Mouse (Mus musculus) kidney, embryonic 15.5 days (tissue): ENCODE results near the gene Fndc7. TPM values are rescaled to one million over a fixed set of nuclear protein-coding genes. Genes with fewer than 3 reads are reported as not detected.
"Not testable (repeated sequence)": the region's sequence is repeated elsewhere in the genome, so short reads cannot be mapped to it uniquely, and the experiment has no call there.

Experiments
- ATAC-seq: fragments of 200-750 bp; cut with Nextera tagmentation; replicated peaks from 2 replicates; pipeline ENCODE4 v1.8.0; 2017; ENCODE audit warnings: moderate TSS enrichment; ENCODE audit not compliant: low FRiP score
- H3K27ac ChIP-seq: fragments of 300-500 bp; sonication (generic); 2 replicates; pipeline ENCODE4 v1.5.1; 2015; ENCODE audit warnings: mild to moderate bottlenecking, inconsistent platforms
- H3K27me3 ChIP-seq: fragments of 300-500 bp; sonication (generic); 2 replicates; pipeline ENCODE4 v1.6.1; 2015; ENCODE audit warnings: inconsistent platforms
- H3K36me3 ChIP-seq: fragments of 300-500 bp; sonication (generic); 2 replicates; pipeline ENCODE4 v1.6.1; 2015; ENCODE audit warnings: inconsistent platforms
- H3K4me1 ChIP-seq: fragments of 300-500 bp; sonication (generic); 2 replicates; pipeline ENCODE4 v1.6.1; 2015; ENCODE audit warnings: inconsistent platforms
- H3K4me2 ChIP-seq: fragments of 300-500 bp; sonication (generic); 2 replicates; pipeline ENCODE4 v1.6.1; 2015; ENCODE audit warnings: moderate library complexity, mild to moderate bottlenecking, inconsistent platforms
- H3K4me3 ChIP-seq: fragments of 300-500 bp; sonication (generic); replicated peaks from 2 replicates; pipeline ENCODE4 v1.5.1; 2015; ENCODE audit warnings: mild to moderate bottlenecking, inconsistent platforms
- H3K9ac ChIP-seq: fragments of 300-500 bp; sonication (generic); 2 replicates; pipeline ENCODE4 v1.6.1; 2015; ENCODE audit warnings: mild to moderate bottlenecking, inconsistent platforms
- H3K9me3 ChIP-seq: fragments of 300-500 bp; sonication (generic); replicated peaks from 2 replicates; pipeline ENCODE4 v1.6.1; 2016; ENCODE audit warnings: inconsistent platforms
- WGBS: fragments of 180-500 bp; shearing (Covaris S2); methylation state at CpG from one replicate; pipeline ENCODE4 v1.1.7; 2015; ENCODE audit warnings: mixed read lengths; 5-methylcytosine and 5-hydroxymethylcytosine counted together
- polyA plus RNA-seq: library from polyadenylated mRNA; unstranded; fragments of >200 nt; fragmentation: Nextera tagmentation; extraction: Ambion mirVana; gene quantifications from 2 replicates; pipeline ENCODE4 v1.2.1, GENCODE M21; 2015

The Fndc7 gene
- polyA plus RNA-seq, 1 experiment from 2014 or later = not detected

DNA sequence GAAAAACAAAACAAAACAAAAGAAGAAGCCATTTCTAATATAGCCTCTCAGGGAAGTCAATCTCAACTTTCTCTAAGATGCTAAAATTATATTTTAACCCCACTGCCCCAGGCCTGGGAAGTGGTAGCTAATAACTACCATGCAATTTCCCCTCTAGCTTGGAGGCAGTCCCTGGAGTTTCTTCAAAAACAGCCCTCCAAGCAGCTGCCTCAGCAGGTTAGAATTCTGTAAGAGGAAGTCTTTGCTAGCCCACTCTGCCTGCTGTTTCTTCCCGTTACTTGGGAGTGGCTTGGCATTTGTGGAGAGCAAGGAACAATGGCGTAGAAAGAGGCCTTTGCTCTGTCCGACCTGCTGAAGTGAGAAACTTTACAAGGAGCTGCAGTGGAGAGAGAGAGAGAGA, 24.7 kb downstream of the Fndc7 start:
- Histone ChIP-seq H3K4me2 (no peak overlapping the region), H3K9me3 (no peaks in the 10 kb centered on the region), H3K27me3 (no peaks in the 10 kb centered on the region), H3K36me3 (no peaks in the 10 kb centered on the region), H3K4me3 (no peak overlapping the region), H3K9ac (no peak overlapping the region), H3K27ac (no peak overlapping the region), H3K4me1 (no peaks in the 10 kb centered on the region)
- no peak for ATAC-seq
- WGBS = 53% methylated on average over 3 of the region's 3 CpGs

DNA sequence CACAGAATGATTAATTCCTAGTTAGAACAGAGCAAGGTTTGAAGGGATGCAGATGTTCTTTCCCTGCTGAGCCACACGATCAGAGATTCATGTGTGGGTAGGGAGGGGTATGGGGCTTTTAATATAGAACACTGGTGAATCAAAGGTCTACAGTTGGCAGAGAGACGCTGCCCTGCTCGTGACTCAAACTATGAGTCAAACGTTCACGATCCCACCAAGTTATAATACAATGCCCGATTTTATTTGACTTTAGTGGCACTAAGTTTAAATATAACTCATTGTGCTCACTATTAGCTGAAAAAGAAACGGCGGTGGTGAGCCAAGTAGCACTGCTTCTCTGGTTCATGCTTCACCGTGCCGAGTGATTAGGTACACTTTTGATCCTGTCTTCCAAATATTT, 26.7 kb downstream of the Fndc7 start:
- no peak overlapping the region for H3K4me3 ChIP-seq
- H3K36me3 ChIP-seq = no peaks in the 10 kb centered on the region
- no peak overlapping the region for H3K4me2 ChIP-seq
- no peak for ATAC-seq
- 0 out of 2 replicates have a peak, but pooled peaks cover 4% of the 10 kb centered on the region for H3K4me1 ChIP-seq
- no peaks in the 10 kb centered on the region for H3K9me3 ChIP-seq
- H3K9ac ChIP-seq = no peak overlapping the region
- WGBS = 86% methylated on average over 10 of the region's 10 CpGs
- no peak overlapping the region for H3K27ac ChIP-seq
- H3K27me3 ChIP-seq = no peaks in the 10 kb centered on the region

- H3K27ac ChIP-seq, H3K9ac ChIP-seq, ATAC-seq, H3K36me3 ChIP-seq, H3K4me3 ChIP-seq, H3K9me3 ChIP-seq, H3K27me3 ChIP-seq, H3K4me1 ChIP-seq, H3K4me2 ChIP-seq: not testable (repeated sequence)
- WGBS = 89% methylated on average over 4 of the region's 4 CpGs
Observed at GRCm38 (mm10) chr3:108862282-108862681, 27.5 kb downstream of the Fndc7 start.

- 74% methylated on average over 2 of the region's 2 CpGs for WGBS
- no peak for ATAC-seq
Observed at GRCm38 (mm10) chr3:108860786-108861185, 29.0 kb downstream of the Fndc7 start.

GRCm38 (mm10) chr3:108858231-108858770, 31.5 kb downstream of the Fndc7 start:
- H3K4me3 ChIP-seq = no peak overlapping the region
- 32% methylated on average over 7 of the region's 7 CpGs for WGBS
- no peak for ATAC-seq
- H3K9me3 ChIP-seq = no peaks in the 10 kb centered on the region
- no peaks in the 10 kb centered on the region for H3K36me3 ChIP-seq
- H3K27ac ChIP-seq = peak overlapping the region; percentile 58; the same call in 1 of the 2 replicates
- H3K4me1 ChIP-seq = peaks cover 15% of the 10 kb centered on the region; the same call in 1 of the 2 replicates
- no peaks in the 10 kb centered on the region for H3K27me3 ChIP-seq
- H3K4me2 ChIP-seq = no peak overlapping the region
- H3K9ac ChIP-seq = no peak overlapping the region

More at GRCm38 (mm10) chr3:108860786-108861185, 29.0 kb downstream of the Fndc7 start:
- Histone ChIP-seq H3K4me3 (no peak overlapping the region), H3K4me1 (peaks cover 12% of the 10 kb centered on the region; the same call in 1 of the 2 replicates), H3K27me3 (no peaks in the 10 kb centered on the region), H3K36me3 (no peaks in the 10 kb centered on the region), H3K9me3 (no peaks in the 10 kb centered on the region), H3K27ac (no peak overlapping the region), H3K9ac (no peak overlapping the region), H3K4me2 (no peak overlapping the region)

DNA sequence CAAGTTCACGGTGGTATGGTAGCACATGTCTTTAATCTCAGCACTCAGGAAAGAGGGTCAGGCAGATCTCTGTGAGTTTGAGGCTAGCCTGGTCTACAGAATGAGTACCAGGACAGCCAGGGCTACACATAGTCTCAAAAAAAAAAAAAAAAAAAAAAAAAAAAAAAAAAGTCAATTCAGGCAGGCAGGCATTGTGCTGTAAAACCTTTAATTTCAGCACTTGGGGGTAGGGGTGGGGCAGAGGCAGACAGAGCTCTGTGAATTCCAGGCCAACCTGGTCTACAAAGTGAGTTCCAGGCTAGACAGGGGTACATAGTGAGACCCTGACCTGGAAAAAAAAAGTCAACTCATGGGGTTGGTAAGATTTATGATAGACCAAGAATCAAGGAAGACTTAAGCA, 32.1 kb downstream of the Fndc7 start:
- WGBS = 76% methylated on average over 1 of the region's 1 CpGs
- Histone ChIP-seq H3K9me3 (no peaks in the 10 kb centered on the region), H3K36me3 (no peaks in the 10 kb centered on the region), H3K4me2 (no peak overlapping the region), H3K4me1 (peaks cover 15% of the 10 kb centered on the region; the same call in 1 of the 2 replicates), H3K9ac (no peak overlapping the region), H3K27me3 (no peaks in the 10 kb centered on the region), H3K4me3 (no peak overlapping the region), H3K27ac (no peak overlapping the region)
- ATAC-seq = no peak

DNA sequence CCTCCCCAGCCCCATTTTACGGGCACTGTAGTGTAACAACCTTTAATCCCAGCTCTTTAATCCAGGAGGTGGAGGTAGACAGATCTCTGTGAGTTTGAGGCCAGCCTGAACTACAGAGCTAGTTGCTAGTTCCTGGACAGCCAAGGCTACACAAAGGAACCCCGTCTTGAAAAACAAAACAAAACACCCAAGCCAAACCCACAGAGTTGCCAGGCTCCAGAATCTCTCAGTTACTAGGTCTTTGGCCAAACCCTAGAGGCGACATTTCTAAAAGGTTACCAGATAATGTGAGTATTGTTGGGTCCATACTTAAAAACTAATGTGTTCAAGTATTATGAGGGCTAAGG, 32.7 kb downstream of the Fndc7 start:
- peaks cover 15% of the 10 kb centered on the region; the same call in 1 of the 2 replicates for H3K4me1 ChIP-seq
- no peak overlapping the region for H3K4me3 ChIP-seq
- H3K27ac ChIP-seq = no peak overlapping the region
- H3K9me3 ChIP-seq = no peaks in the 10 kb centered on the region
- WGBS = 42% methylated on average over 3 of the region's 3 CpGs
- no peak overlapping the region for H3K9ac ChIP-seq
- no peak overlapping the region for H3K4me2 ChIP-seq
- H3K36me3 ChIP-seq = no peaks in the 10 kb centered on the region
- no peak for ATAC-seq
- H3K27me3 ChIP-seq = no peaks in the 10 kb centered on the region

GRCm38 (mm10) chr3:108856386-108857123, 33.3 kb downstream of the Fndc7 start:
- Histone ChIP-seq H3K4me2 (no peak overlapping the region), H3K4me3 (no peak overlapping the region), H3K27me3 (no peaks in the 10 kb centered on the region), H3K9ac (no peak overlapping the region), H3K36me3 (no peaks in the 10 kb centered on the region), H3K27ac (no peak overlapping the region), H3K4me1 (peaks cover 15% of the 10 kb centered on the region; the same call in 1 of the 2 replicates), H3K9me3 (no peaks in the 10 kb centered on the region)
- peak; percentile 50; the same call in 1 of the 2 replicates for ATAC-seq
- 51% methylated on average over 8 of the region's 8 CpGs for WGBS

DNA sequence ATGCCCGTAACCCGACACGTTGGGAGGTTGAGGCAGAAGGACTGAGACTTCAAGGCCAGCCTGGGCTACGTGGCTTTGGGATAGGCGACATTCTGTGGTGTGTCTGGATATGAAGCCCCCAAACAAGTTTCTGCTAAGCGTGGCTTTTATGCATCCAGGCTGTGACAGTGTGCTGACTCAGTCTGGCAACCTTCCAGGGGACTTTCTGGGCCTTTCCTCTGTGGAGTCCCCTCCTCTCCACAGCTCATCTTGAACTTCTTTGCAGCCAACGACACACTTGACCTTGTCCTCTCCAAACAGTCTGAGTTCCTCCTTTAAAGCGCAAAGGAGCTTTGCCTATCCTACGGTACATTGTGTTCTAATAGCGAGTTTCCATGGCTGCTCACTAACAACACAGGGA, 33.9 kb downstream of the Fndc7 start:
- no peak overlapping the region for H3K4me3 ChIP-seq
- 67% methylated on average over 10 of the region's 10 CpGs for WGBS
- H3K36me3 ChIP-seq = no peaks in the 10 kb centered on the region
- peaks cover 15% of the 10 kb centered on the region; the same call in 1 of the 2 replicates for H3K4me1 ChIP-seq
- no peak overlapping the region for H3K27ac ChIP-seq
- H3K9me3 ChIP-seq = no peaks in the 10 kb centered on the region
- no peak overlapping the region for H3K9ac ChIP-seq
- ATAC-seq = no peak; the same call in 1 of the 2 replicates
- no peak overlapping the region for H3K4me2 ChIP-seq
- H3K27me3 ChIP-seq = no peaks in the 10 kb centered on the region

- peaks cover 15% of the 10 kb centered on the region; the same call in 1 of the 2 replicates for H3K4me1 ChIP-seq
- H3K4me2 ChIP-seq = no peak overlapping the region
- 56% methylated on average over 12 of the region's 12 CpGs for WGBS
- no peaks in the 10 kb centered on the region for H3K27me3 ChIP-seq
- H3K36me3 ChIP-seq = no peaks in the 10 kb centered on the region
- ATAC-seq = no peak
- H3K9me3 ChIP-seq = no peaks in the 10 kb centered on the region
- no peak overlapping the region for H3K9ac ChIP-seq
- H3K27ac ChIP-seq = no peak overlapping the region
- no peak overlapping the region for H3K4me3 ChIP-seq
Observed at GRCm38 (mm10) chr3:108855371-108855770, 34.4 kb downstream of the Fndc7 start.

DNA sequence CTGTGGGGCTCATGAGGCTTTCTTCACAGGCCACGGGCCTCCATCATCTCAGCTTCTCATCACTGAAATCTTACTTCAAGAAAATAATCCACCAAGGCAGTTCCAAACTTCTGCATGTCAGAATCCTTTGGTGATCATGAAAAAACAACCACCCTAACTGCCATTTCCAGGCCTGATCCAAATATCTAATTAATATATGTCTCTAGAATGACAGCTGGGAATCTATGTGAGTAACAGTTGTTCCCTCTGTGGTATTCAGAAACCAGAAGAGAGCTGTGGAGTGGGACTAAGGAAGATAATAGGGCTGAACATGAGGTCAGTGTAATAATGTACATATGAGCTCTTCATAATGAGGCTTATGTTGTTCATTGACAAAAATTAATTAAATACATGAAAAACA, 36.5 kb downstream of the Fndc7 start:
- no peak for ATAC-seq

GRCm38 (mm10) chr3:108851996-108852697, 37.7 kb downstream of the Fndc7 start:
- Histone ChIP-seq H3K4me1 (peaks cover 8% of the 10 kb centered on the region; the same call in 1 of the 2 replicates), H3K27me3 (no peaks in the 10 kb centered on the region), H3K27ac (no peak overlapping the region), H3K36me3 (no peaks in the 10 kb centered on the region), H3K4me2 (no peak overlapping the region), H3K9me3 (no peaks in the 10 kb centered on the region), H3K9ac (no peak overlapping the region), H3K4me3 (no peak overlapping the region)
- 60% methylated on average over 6 of the region's 6 CpGs for WGBS
- no peak for ATAC-seq

More for the DNA sequence above, 36.5 kb downstream of the Fndc7 start:
- Histone ChIP-seq H3K27me3 (no peaks in the 10 kb centered on the region), H3K4me1 (peaks cover 13% of the 10 kb centered on the region; the same call in 1 of the 2 replicates), H3K4me3 (no peak overlapping the region), H3K36me3 (no peaks in the 10 kb centered on the region), H3K9ac (no peak overlapping the region), H3K9me3 (no peaks in the 10 kb centered on the region), H3K4me2 (no peak overlapping the region), H3K27ac (no peak overlapping the region)
- WGBS = 91% methylated on average over 1 of the region's 1 CpGs
